Mouse (Mus musculus) hindbrain, postnatal 0 days (tissue): Measurements from ENCODE around the gene Arl5c. TPM values are rescaled to one million over a fixed set of nuclear protein-coding genes. Genes with fewer than 3 reads are reported as not detected.

Source experiments
- ATAC-seq: fragments of 200-750 bp; cut with Nextera tagmentation; 2 replicates; pipeline ENCODE4 v1.8.0; 2017; ENCODE audit warnings: mild to moderate bottlenecking, moderate TSS enrichment, moderate library complexity
- DNase-seq: peaks from one replicate; pipeline ENCODE4 v3.0.0-alpha.2; 2015; ENCODE audit warnings: low spot score
- H3K27ac ChIP-seq: fragments of 300-500 bp; sonication (generic); 2 replicates; pipeline ENCODE4 v1.5.1; 2014; ENCODE audit warnings: mild to moderate bottlenecking
- H3K27me3 ChIP-seq: fragments of 300-500 bp; sonication (generic); 2 replicates; pipeline ENCODE4 v1.6.1; 2014; ENCODE audit warnings: low read length, mixed read lengths; ENCODE audit not compliant: insufficient read depth
- H3K36me3 ChIP-seq: fragments of 300-500 bp; sonication (generic); 2 replicates; pipeline ENCODE4 v1.6.1; 2014; ENCODE audit warnings: low read length, mixed read lengths; ENCODE audit not compliant: insufficient read depth
- H3K4me1 ChIP-seq: fragments of 300-500 bp; sonication (generic); 2 replicates; pipeline ENCODE4 v1.6.1; 2014; ENCODE audit warnings: antibody characterized with exemption, low read length, mixed read lengths; ENCODE audit not compliant: insufficient read depth
- H3K4me2 ChIP-seq: fragments of 300-500 bp; sonication (generic); 2 replicates; pipeline ENCODE4 v1.6.1; 2014; ENCODE audit warnings: low read depth, mild to moderate bottlenecking, low read length, moderate library complexity, mixed read lengths
- H3K4me3 ChIP-seq: fragments of 300-500 bp; sonication (generic); 2 replicates; pipeline ENCODE4 v1.5.1; 2014; ENCODE audit warnings: low read length
- H3K9ac ChIP-seq: fragments of 300-500 bp; sonication (generic); replicated peaks from 2 replicates; pipeline ENCODE4 v1.6.1; 2014; ENCODE audit warnings: mild to moderate bottlenecking, low read length, moderate library complexity, mixed read lengths
- H3K9me3 ChIP-seq: fragments of 300-500 bp; sonication (generic); 2 replicates; pipeline ENCODE4 v1.6.1; 2016; ENCODE audit warnings: low read length, mixed read lengths
- CTCF ChIP-seq: IDR thresholded peaks from 2 replicates; pipeline ENCODE4 v1.5.1; 2016; ENCODE audit warnings: antibody characterized with exemption, control low read depth, low read depth
- WGBS: fragments of 180-500 bp; shearing (Covaris S2); extraction: QIAGEN DNeasy Blood & Tissue Kit; methylation state at CpG from one replicate; pipeline ENCODE4 v1.1.7; 2014; 5-methylcytosine and 5-hydroxymethylcytosine counted together
- polyA plus RNA-seq: library from polyadenylated mRNA; unstranded; fragments of >200 nt; fragmentation: Nextera tagmentation; extraction: Ambion mirVana; gene quantifications from 2 replicates; pipeline ENCODE4 v1.2.1, GENCODE M21; 2015
- total RNA-seq: library from RNA; depleted of rRNA; stranded (reverse); fragments of >200 nt; gene quantifications from 2 replicates; pipeline ENCODE4 v1.2.3, GENCODE M21; 2014

The Arl5c gene
- total and polyA plus RNA-seq, 2 experiments from 2014 or later = 2.6 to 4.8 TPM

- WGBS = 16% methylated on average over 7 of the region's 7 CpGs
- peak; percentile 55; the same call in 1 of the 2 replicates for ATAC-seq
- Histone ChIP-seq H3K27ac (no peak overlapping the region), H3K36me3 (no peaks in the 10 kb centered on the region), H3K9ac (no peak overlapping the region), H3K4me3 (no peak overlapping the region), H3K4me2 (peak overlapping the region; percentile 19; the same call in 1 of the 2 replicates), H3K27me3 (no peaks in the 10 kb centered on the region), H3K4me1 (peaks cover 4% of the 10 kb centered on the region; the same call in 1 of the 2 replicates), H3K9me3 (no peaks in the 10 kb centered on the region)
- DNase-seq = peak; percentile 73
- TF ChIP-seq CTCF = no peak
Observed at GRCm38 (mm10) chr11:97971232-97971631, 24.7 kb downstream of the Arl5c start.

- Histone ChIP-seq H3K27me3 (no peaks in the 10 kb centered on the region), H3K4me3 (no peak overlapping the region), H3K27ac (no peak overlapping the region), H3K4me1 (peaks cover 4% of the 10 kb centered on the region; the same call in 1 of the 2 replicates), H3K4me2 (peak overlapping the region; percentile 19; the same call in 1 of the 2 replicates), H3K36me3 (no peaks in the 10 kb centered on the region), H3K9me3 (no peaks in the 10 kb centered on the region), H3K9ac (no peak overlapping the region)
- WGBS = 68% methylated on average over 7 of the region's 7 CpGs
- DNase-seq (no peak), ATAC-seq (no peak)
- no peak for TF ChIP-seq CTCF
Observed at GRCm38 (mm10) chr11:97970771-97971170, 25.2 kb downstream of the Arl5c start.

GRCm38 (mm10) chr11:97968385-97968784 lies 27.6 kb downstream of the Arl5c start:
- Histone ChIP-seq H3K9ac (no peak overlapping the region), H3K36me3 (no peaks in the 10 kb centered on the region), H3K9me3 (no peaks in the 10 kb centered on the region), H3K27me3 (no peaks in the 10 kb centered on the region), H3K4me2 (no peak overlapping the region), H3K4me3 (no peak overlapping the region), H3K4me1 (peaks cover 4% of the 10 kb centered on the region; the same call in 1 of the 2 replicates), H3K27ac (no peak overlapping the region)
- no peak for TF ChIP-seq CTCF
- DNase-seq = no peak
- 87% methylated on average over 5 of the region's 5 CpGs for WGBS
- no peak for ATAC-seq

- Histone ChIP-seq H3K27me3 (no peaks in the 10 kb centered on the region), H3K36me3 (no peaks in the 10 kb centered on the region), H3K27ac (0 out of 2 replicates have a peak overlapping the region, but pooled peaks have one; percentile 1), H3K4me2 (0 out of 2 replicates have a peak overlapping the region, but pooled peaks have one; percentile 1), H3K9me3 (no peaks in the 10 kb centered on the region), H3K4me1 (peaks cover 4% of the 10 kb centered on the region; the same call in 1 of the 2 replicates), H3K4me3 (no peak overlapping the region), H3K9ac (no peak overlapping the region)
- ATAC-seq (peak; percentile 59; the same call in 1 of the 2 replicates), DNase-seq (peak; percentile 62)
- 10% methylated on average over 2 of the region's 2 CpGs for WGBS
- TF ChIP-seq CTCF = no peak
Observed at GRCm38 (mm10) chr11:97967114-97967513, 28.9 kb downstream of the Arl5c start.

DNA sequence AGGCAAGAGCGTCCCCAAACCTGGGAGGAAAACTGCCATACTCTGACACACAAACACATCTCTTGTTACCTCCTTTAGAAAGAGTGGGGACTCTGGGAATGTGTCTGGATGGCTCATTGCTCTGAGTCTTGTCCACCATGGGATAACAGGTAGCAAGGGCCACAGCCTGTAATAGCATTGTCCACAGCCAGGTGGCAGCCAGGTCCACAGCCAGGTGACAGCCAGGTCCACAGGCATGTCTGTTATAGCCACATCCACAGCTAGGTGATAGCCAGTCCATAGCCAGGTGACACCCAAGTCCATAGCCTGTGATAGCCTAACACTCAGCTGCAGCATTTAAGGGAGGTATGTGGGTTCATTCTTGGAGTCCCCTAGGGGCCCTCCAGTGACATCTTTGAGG lies 35.1 kb downstream of the Arl5c start:
- Histone ChIP-seq H3K27me3 (no peaks in the 10 kb centered on the region), H3K4me1 (no peaks in the 10 kb centered on the region; the same call in 1 of the 2 replicates), H3K4me3 (no peak overlapping the region), H3K4me2 (no peak overlapping the region), H3K36me3 (no peaks in the 10 kb centered on the region), H3K9ac (no peak overlapping the region), H3K9me3 (no peaks in the 10 kb centered on the region), H3K27ac (no peak overlapping the region)
- ATAC-seq (no peak), DNase-seq (no peak)
- WGBS = 96% methylated on average over 1 of the region's 1 CpGs
- peak; percentile 63 for TF ChIP-seq CTCF

DNA sequence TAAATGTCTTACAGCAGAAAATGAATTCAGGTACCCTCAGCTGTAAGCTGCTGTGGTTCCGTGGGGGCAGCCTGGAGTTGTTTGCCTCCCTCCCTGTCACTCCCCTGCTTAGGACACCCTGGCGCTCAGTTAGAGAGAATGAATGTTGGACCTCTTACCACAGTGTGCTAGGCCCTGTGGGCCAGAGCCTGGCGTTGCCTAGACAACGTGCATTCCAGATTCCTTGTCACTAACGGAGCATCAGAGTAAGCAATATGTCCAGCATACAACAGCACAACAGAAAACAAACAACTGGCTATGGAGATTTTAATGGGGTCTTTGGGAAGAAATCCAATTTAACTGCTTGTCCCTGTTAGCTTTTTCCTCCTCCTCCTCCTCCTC lies 36.7 kb downstream of the Arl5c start:
- Histone ChIP-seq H3K4me2 (no peak overlapping the region), H3K9ac (no peak overlapping the region), H3K4me3 (no peak overlapping the region), H3K36me3 (no peaks in the 10 kb centered on the region), H3K4me1 (no peaks in the 10 kb centered on the region; the same call in 1 of the 2 replicates), H3K9me3 (no peaks in the 10 kb centered on the region), H3K27me3 (no peaks in the 10 kb centered on the region), H3K27ac (no peak overlapping the region)
- WGBS = 23% methylated on average over 5 of the region's 5 CpGs
- no peak for ATAC-seq
- TF ChIP-seq CTCF = no peak
- DNase-seq = peak; percentile 54

DNA sequence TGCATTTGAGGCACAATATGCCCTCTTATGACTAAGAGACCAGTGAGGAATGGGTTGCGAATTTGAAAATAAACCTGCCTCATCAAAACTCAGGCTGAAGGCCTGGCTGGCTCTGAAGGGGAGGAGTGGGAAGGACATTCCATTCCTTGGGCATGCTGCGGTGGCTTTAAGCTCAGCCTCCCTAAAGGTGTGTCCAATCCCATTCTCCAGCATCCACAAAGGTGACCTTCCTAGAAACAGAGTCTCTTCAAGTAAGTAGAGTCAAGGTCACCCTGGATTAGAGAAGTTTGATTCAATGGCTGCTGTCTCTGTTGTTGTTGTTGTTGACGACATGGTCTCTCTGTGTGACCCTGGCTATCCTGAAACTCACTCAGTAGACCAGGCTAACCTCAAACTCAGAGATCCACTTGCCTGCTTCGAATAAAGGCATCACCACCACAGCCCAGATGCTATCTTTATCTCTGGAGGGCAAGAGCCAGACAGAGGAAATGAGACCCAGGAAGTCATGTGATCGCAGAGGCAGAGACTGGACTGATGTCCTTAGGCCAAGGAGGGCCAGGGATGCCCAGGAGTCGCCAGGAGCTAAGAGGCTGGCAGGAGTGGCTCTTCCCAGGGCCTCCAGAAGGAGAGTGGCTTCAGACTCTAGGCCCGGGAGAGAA lies 37.2 kb downstream of the Arl5c start:
- Histone ChIP-seq H3K27me3 (no peaks in the 10 kb centered on the region), H3K36me3 (no peaks in the 10 kb centered on the region), H3K9me3 (no peaks in the 10 kb centered on the region), H3K9ac (no peak overlapping the region), H3K4me2 (no peak overlapping the region), H3K27ac (no peak overlapping the region), H3K4me3 (no peak overlapping the region), H3K4me1 (no peaks in the 10 kb centered on the region; the same call in 1 of the 2 replicates)
- ATAC-seq (no peak), DNase-seq (no peak)
- TF ChIP-seq CTCF = no peak
- 74% methylated on average over 7 of the region's 7 CpGs for WGBS
